Mouse (Mus musculus) right cerebral cortex, adult 2 months (tissue): Measurements from ENCODE around the gene Zscan4b.
"Not testable (repeated sequence)": the region's sequence is repeated elsewhere in the genome, so short reads cannot be mapped to it uniquely, and the experiment has no call there.

ENCODE experiments used
- DNase-seq, 2 experiments: peaks; one replicate each; pipeline ENCODE4 v3.0.0; 2021 to 2022; ENCODE audit warnings: low spot score in 2 of 2

Gene Zscan4b

DNA sequence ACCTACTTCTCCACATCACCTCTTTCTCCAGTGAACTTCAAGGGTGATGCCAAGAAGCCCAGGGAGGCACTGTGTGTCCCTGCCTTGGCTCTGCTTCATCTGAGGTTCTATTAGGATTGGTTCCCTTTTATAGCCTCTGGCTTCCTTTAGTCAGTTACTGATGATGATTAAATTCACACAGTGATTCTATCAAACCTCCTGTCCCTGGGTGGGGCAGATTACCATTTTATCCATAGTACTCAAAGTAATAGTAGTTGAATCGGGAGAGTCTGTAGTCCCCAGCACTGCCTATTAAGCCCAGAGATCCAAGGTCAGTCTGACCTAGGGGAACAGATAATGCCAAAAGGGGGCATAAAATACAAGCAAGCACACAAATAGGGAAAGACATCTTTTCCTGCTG is at the start of gene Zscan4b:
Gene Zscan4b (minus strand): TSS at position 101 of the 400 bp plus-strand sequence.
- DNase-seq: not testable (repeated sequence)
